Mouse (Mus musculus) c-Kit-negative CD71-positive TER-119-positive erythroid progenitor cells, embryonic 14.5 days (primary cell): ENCODE measurements around the gene Ccdc194.

Source experiments
- DNase-seq: peaks from one replicate; pipeline ENCODE4 v3.0.0-alpha.2; 2013; ENCODE audit warnings: low read depth, low spot score

The Ccdc194 gene

DNA sequence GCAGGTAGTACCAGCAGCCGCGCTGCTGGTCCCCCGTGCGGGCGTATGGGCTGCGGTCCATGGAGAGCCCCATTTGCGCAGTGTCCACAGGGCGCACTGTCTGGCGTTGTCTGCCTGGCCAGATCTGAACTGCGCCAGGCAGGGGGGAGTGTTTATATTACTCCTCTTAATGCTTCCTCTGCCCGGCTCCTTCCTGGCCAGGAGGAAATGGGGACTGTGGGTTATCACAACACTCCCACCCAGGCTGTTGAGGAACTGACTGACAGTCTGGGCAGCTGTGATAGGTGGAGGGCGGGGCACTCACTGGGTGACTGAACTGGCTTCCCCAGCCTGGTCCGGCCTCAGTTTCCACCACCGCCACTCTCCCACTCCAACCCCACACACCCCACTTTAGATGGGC is 13.9 kb downstream of the Ccdc194 start, which contains the start of gene Plvap:
Gene Plvap (minus strand): TSS at position 109 of the 400 bp plus-strand sequence.
- no peak for DNase-seq

- no peak for DNase-seq
These were observed 16.2 kb downstream of the Ccdc194 start for GRCm38 (mm10) chr8:71509316-71509715.

- DNase-seq: no peak
These were observed 17.9 kb downstream of the Ccdc194 start for GRCm38 (mm10) chr8:71507589-71508104.

DNA sequence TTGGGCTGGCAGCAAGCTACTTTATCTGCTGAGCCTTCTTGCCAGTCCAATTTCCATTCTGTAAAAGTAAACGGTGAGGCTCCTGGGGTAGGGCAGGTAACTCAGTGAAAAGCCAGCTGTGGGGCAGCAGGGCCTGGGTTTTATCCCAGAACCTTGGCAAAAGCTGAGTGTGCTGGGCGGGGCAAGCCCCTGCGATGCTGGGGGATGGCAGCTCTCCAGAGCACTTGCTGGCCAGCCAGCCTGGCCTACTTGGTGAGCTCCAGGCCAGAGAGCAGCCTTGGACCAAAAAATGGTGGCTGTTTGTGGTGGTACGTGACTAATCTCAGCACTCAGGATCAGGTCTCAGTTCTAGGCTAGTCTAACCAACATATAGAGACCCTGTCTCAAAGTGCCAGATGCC is 19.5 kb downstream of the Ccdc194 start:
- DNase-seq: no peak

- DNase-seq: no peak
These were observed 20.2 kb downstream of the Ccdc194 start for GRCm38 (mm10) chr8:71505326-71505725.

DNA sequence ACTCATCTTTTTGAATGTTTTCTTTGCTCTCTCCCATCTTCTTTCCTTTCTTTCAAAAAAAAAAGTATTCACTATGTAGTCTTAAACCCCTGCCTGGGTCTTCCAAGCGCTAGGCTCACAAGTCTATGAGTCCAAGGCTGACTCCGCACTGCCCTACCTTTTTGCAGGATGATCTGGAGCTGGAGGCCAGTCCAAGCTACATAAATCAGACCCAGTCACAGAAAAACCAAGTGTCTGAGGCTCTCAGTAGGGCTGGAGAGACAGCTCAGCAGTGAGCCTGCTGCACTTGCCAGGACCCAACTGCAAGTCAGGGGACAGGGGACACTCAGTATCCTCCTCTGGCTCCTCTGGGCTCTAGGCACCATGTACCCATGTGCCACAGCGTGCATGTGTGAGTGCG is 21.2 kb downstream of the Ccdc194 start:
- DNase-seq: no peak

DNA sequence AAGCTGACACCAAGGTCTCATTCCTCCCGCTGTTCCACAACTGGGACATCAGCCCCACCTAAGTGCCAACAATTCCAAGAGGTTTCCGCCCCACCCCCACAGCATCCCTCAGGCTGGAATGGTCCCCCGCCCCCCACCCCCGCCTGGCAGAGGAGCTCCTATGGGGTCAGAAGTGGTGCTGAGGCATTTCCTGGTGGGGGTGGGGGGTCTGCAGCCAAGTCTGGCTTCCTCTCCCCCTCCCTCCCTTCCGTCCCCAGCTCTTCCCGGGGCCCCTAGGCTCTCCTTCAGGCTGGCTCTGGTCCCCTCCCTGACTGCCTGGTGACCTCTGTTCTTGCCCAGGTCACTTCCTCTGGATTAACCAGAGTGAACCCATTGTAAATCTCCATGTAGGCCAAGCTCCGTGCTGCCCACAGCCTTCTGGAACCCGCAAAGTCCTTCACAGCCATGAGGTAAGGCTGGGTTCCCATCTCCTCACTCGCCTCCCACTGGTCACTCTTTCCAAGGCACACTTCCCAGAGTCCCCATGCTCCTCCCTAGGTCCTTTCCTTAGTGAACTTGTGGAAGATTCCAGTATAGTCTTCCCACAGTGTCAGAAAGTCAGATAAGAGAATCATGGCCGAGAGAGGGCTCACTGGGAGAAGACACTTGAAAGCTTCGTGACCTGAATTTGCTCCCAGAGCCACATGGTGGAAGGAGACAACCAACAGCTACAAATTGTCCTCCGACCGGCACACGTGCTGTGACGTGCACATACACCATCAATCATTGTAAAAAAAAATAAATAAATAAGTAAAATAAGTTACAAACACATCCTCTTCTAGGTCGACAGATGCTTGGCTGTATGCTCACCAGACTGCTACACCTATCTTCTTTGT is 26.5 kb downstream of the Ccdc194 start:
- no peak for DNase-seq

DNA sequence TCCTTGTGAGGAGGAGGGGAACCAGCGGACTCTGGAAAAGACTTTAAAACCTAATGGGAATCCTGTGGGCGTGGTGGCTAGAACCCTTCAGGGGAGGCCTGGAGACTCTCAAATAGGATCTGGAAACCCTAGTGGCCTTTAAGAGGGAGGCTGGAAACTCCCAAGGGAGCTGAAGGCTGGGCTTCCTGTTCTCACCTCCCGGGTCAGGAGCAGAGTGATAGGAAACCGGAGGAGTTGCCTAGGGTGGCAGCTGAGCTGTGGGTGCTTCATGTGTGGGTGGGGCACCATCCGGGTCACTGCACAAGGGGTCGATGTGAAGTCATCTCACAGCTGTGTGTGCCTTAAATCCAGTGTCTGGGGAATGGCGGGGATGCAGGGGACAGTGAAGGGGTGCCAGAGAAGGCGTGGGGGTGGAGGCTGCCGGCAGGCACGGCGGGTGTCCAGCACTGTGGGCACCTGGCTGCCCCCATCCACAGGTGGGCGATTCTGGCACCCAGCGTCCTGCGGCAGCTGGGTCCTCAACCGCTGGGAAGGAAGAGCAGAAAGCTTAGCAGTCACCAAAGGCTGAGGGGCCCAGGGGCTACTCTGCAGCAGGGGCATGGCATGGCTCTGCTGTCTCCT is 27.5 kb downstream of the Ccdc194 start:
- no peak for DNase-seq

GRCm38 (mm10) chr8:71497077-71497645 is 28.4 kb downstream of the Ccdc194 start:
- DNase-seq: no peak

DNA sequence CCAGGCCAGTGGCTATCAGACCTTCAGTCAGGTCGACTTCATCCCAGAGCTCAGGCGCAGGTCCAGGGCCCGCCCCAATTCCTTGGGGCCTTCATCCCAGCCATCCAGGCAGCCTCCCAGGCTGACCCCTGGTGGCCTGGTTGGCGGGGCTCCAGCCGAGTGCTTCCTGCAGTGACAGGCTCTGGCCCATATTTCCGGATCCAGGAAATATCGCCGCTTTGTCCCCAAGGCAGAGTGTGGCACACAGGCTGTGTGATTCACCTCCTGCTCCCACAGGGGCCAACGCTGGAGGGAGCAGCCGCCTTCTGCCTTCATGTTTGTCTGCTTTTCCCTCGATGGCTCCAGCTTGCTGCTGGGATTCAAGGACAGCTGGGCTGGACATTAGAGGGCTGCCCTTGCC is 29.0 kb downstream of the Ccdc194 start:
- no peak for DNase-seq

GRCm38 (mm10) chr8:71495811-71496210 is 29.7 kb downstream of the Ccdc194 start:
- DNase-seq: no peak

- no peak for DNase-seq
These were observed 30.5 kb downstream of the Ccdc194 start for GRCm38 (mm10) chr8:71495039-71495438.

GRCm38 (mm10) chr8:71488454-71488853 is 37.1 kb downstream of the Ccdc194 start:
- DNase-seq: peak; percentile 92

GRCm38 (mm10) chr8:71487691-71488445 is 37.6 kb downstream of the Ccdc194 start, which contains the start of gene Gtpbp3:
TSS of gene Gtpbp3 (plus strand) at chr8:71488103.
- no peak for DNase-seq

GRCm38 (mm10) chr8:71486136-71486529 is 39.4 kb downstream of the Ccdc194 start:
- no peak for DNase-seq

DNA sequence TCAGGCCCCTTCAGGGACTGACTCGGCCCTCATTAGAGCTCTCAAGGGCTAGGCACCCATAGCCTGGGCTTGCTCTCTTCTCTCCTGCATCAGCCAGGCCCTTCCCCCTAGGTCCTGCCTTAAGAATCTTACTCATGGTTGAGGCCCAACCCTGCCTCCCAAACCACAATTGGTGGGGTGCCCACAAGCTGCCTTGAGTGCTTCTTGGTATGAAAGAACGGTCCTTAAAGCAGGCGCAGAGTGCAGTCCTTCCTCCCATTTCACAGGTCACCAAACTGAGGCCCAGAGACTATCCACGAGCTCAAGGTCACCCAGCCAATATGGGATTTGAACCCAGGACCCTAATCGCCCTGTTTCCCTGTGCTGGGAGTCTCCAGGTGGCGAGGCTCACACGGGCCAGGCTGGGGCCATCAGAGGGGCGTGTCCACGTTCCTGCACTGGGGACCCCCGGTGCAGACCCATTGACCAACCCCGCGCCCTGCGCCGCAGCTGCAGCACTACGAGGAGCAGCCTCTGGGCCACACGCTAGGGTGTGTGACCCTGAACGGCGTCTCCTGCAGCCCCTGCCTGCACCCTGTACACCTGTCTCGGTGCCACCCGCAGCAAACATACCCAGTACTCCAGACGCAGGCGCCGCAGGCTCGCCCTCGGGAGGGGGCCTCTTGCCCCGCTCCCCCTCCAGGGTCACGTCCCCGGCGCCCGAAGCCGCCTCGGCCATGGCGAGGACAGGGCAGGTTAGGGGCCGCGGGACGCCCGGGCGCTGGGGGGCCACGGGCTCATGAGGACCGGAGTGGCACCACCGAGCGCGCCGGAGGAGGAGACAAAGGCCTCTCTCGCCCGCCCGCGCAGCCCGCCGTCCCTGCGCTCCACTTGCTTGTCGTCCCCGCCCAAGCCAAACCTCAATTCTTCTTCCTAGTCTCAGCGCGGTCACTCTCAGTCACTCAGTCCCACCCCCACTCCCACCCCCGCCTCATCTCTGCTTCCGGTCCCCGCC is 40.1 kb downstream of the Ccdc194 start, which contains the start of gene Ano8:
Gene Ano8 (minus strand): TSS at position 822 of the 994 bp plus-strand sequence.
- DNase-seq: no peak

DNA sequence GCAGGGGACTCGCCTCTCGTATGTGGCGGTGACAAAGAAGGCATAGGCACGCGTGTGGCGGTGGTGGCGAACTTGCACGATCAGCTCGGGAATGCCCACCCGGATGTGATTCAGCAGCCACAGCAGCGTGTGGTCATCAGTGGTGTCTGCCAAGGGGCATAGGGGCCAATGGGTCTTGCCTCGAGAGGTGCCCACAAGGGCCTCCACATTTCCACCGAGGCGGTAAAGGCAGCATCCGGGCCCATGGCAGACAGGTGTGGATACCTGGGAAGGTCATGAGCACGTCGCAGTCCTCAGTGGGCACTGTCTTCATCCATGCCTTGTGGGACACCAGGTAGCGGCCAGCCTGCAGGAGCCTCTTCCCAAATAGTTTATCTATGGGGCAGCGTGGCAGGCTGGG is 40.8 kb downstream of the Ccdc194 start:
- no peak for DNase-seq

DNA sequence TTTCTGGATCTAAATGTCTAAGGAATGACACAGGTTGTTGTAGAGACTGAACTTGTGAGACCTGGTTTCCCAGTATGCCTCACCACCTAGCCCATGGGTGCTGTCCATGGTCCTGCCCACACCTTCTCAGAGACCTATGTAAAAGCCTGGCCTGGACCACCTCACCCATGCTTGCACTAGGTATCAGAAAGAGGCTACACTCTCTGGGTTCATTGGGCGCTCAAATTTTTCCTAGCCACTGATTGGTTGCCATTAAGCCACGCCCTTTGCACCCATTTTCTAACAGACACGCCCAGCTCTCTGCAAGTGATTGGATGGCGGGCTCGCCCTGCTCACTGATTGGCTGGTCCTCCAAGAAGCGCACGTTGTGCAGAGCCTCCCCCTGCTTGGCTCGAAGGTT is 41.6 kb downstream of the Ccdc194 start:
- no peak for DNase-seq

DNA sequence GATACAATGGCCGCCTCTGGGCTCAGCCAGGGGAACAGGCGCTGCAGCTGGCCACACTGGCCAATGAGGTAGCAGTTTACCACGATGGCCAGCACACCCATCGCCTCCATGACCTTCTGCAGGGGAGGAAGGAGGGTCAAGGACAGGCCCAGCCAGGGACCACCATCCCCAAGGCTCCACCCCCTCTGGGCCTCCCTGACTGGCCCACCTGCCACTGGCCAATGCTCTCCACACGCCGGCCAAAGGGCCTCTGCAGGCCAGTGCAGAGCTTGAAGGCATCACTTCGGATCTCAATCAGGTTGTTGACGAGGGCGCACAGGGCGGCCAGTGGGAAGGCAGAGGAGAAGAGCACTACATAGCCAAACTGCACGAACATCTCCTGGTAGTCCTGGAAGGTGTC is 46.6 kb downstream of the Ccdc194 start:
- no peak for DNase-seq

DNA sequence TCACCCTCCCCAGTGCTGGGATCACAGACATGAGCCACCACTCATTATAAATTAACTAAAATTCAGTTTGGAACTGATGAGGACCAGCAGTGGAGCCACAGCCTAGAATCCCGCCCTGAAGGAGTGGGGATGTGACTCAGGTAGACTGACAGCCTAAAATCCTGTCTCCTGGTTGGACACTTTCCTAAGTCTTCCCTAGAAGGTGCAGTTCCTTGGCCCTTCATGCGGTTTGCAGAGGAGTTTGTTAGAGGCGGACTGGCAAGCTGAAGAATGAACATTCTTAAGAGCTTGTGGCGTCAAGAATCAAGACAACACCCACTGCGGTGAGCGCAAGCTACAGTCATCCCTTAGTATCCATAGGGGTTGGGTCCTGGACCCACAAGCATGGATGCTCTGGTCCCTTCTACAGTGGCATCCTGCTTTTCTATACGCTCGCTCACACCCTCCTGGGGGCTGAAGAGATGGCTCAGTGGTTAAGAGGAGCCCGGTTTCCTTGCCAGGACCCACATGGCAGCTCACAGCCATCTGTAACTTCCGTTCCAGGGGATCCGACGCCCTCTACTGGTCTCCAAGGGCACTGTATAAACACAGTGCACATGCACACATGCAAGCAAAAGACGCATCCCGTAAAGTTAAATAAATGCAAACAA is 48.2 kb downstream of the Ccdc194 start:
- no peak for DNase-seq
